Mouse (Mus musculus): ENCODE results near the gene Gin1. TPM values are rescaled to one million over a fixed set of nuclear protein-coding genes. Genes with fewer than 3 reads are reported as not detected.

Gene Gin1
- polyA plus RNA-seq (2012; fragmentation: generic; extraction: Trizol) = 4.0 TPM

DNA sequence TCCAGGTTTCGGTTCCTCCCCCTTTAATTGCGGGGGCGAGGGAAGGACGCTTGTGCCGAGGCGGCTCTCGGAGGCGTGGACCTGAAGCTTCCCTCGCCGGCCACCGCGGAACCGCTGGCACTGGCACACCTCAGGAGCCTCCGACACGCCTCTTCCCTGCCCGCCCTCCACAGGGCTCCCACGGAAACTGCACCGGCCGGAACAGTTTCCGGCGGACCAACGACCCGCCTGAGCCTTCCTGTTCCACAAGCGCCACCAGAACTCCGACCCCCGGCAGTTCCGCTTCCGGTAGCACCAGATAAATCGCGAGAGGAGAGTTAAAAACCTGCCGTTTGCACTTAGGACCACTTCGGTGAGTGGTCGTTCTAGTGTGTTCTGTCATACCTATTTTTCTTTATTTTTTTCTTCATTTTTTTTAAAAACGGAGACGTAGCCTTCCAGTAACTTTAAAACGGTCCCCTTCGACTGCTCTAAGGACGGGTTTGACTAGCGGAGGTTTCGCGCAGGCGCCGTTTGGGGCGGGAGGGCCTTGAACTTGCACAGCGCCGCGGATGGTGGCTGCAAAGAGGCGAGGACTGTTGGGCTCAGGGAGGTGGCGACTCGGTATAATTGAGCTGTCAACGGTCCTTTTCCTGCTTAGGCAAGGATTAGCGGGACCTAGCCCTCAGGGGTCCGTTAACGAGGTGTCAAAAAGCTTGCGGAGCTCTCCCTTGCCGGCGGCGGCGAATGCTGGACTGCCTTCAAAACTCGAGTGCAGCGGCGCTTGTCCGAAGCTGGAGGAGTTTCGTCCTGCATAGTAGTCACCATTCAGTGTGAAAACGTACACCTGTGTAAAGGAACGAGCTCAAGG, at the start of gene Gin1, which contains the start of gene Ppip5k2:
Gene Gin1, plus strand, starts transcription at position 269 of the 850 bp plus-strand sequence.
Gene Ppip5k2, minus strand, starts transcription at position 508 of the 850 bp plus-strand sequence.
- Histone ChIP-seq H3K79me2 (ENCODE audit: control insufficient read depth, insufficient read depth) (peaks cover 42% of the 10 kb centered on the region), H3K4me2 (ENCODE audit: low read depth) (peak within 1 kb of the TSS; percentile 83), H3K4me3 (peak within 1 kb of the TSS; percentile 94), H3K27me3 (ENCODE audit: control insufficient read depth, insufficient read depth, insufficient read length) (no peaks in the 10 kb centered on the region), H3ac (ENCODE audit: control insufficient read depth, insufficient read length) (peak within 1 kb of the TSS; percentile 43), H3K36me3 (ENCODE audit: control insufficient read depth, insufficient read depth) (no peaks in the 10 kb centered on the region)
- peak; percentile 88 for TF ChIP-seq POLR2A (IDR thresholded peaks at IDR 0.05; ENCODE audit: insufficient read length, low read depth)
- TF ChIP-seq TCF3 (IDR thresholded peaks at IDR 0.05; ENCODE audit: insufficient read length, low read depth) = no peak
- peak in 1 of 3 experiments; percentile 26 for TF ChIP-seq MYOG (IDR thresholded peaks at IDR 0.05; ENCODE audit: control insufficient read depth in 1 of 3, insufficient read depth in 1 of 3, insufficient read length in 2 of 3, low read depth in 2 of 3)
- peak; percentile 10 for TF ChIP-seq E2F4 (IDR thresholded peaks at IDR 0.05; ENCODE audit: insufficient read depth)
- peak; percentile 80 for TF ChIP-seq POLR2AphosphoS2 (IDR thresholded peaks at IDR 0.05; ENCODE audit: insufficient read length, low read depth)
- no peak for TF ChIP-seq CEBPB (IDR thresholded peaks at IDR 0.05; ENCODE audit: insufficient read depth, poor library complexity, severe bottlenecking)

- H3ac ChIP-seq (ENCODE audit: control insufficient read depth, insufficient read length) = no peak overlapping the region
- H3K79me2 ChIP-seq (ENCODE audit: control insufficient read depth, insufficient read depth) = no peaks in the 10 kb centered on the region
- TF ChIP-seq MYOG (IDR thresholded peaks at IDR 0.05; ENCODE audit: control insufficient read depth in 1 of 3, insufficient read depth in 1 of 3, insufficient read length in 2 of 3, low read depth in 2 of 3) (no peak), POLR2A (IDR thresholded peaks at IDR 0.05; ENCODE audit: insufficient read length, low read depth) (no peak), USF1 (IDR thresholded peaks at IDR 0.05; ENCODE audit: low read depth) (no peak), CEBPB (IDR thresholded peaks at IDR 0.05; ENCODE audit: insufficient read depth, poor library complexity, severe bottlenecking) (no peak), TCF3 (IDR thresholded peaks at IDR 0.05; ENCODE audit: insufficient read length, low read depth) (no peak), REST (IDR thresholded peaks at IDR 0.05; ENCODE audit: insufficient read depth, insufficient read length) (no peak), TCF12 (IDR thresholded peaks at IDR 0.05; ENCODE audit: insufficient read depth, poor library complexity, severe bottlenecking) (no peak), MYOD1 (IDR thresholded peaks at IDR 0.05; ENCODE audit: control insufficient read depth in 1 of 3, insufficient read length in 2 of 3, low read depth in 2 of 3) (no peak), SRF (IDR thresholded peaks at IDR 0.05; ENCODE audit: control insufficient read depth, insufficient read length, low read depth) (no peak), MAX (IDR thresholded peaks at IDR 0.05; ENCODE audit: low read depth) (no peak), E2F4 (IDR thresholded peaks at IDR 0.05; ENCODE audit: insufficient read depth) (no peak), POLR2AphosphoS2 (IDR thresholded peaks at IDR 0.05; ENCODE audit: insufficient read length, low read depth) (no peak)
- no peaks in the 10 kb centered on the region for H3K27me3 ChIP-seq (ENCODE audit: control insufficient read depth, insufficient read depth, insufficient read length)
- no peak overlapping the region for H3K4me2 ChIP-seq (ENCODE audit: low read depth)
- no peak overlapping the region for H3K4me3 ChIP-seq
- peaks cover 7% of the 10 kb centered on the region for H3K36me3 ChIP-seq (ENCODE audit: control insufficient read depth, insufficient read depth)
These were observed 43.2 kb upstream of the Gin1 start for GRCm38 (mm10) chr1:97726730-97727129.

DNA sequence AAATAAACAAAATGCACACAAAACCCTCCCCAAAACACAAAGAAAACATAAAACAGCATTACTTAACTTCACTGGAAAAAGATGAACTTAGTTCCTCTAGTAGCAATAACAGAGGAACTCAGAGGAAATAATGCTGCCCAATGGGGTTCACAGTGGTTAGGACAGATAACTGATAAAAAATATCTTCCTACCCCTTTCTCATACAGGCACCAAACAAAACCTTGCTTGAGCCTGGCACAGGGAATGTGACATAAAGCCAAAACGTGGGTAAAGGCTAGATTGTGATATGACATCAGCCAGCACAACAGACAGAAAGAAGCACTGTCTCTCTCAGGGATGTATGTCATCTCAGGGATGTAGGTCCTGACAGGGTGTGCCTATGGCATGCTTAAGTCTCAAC, 40.6 kb upstream of the Gin1 start:
- Histone ChIP-seq H3ac (ENCODE audit: control insufficient read depth, insufficient read length) (no peak overlapping the region), H3K36me3 (ENCODE audit: control insufficient read depth, insufficient read depth) (peaks cover 13% of the 10 kb centered on the region), H3K4me2 (ENCODE audit: low read depth) (no peak overlapping the region), H3K27me3 (ENCODE audit: control insufficient read depth, insufficient read depth, insufficient read length) (no peaks in the 10 kb centered on the region), H3K4me3 (no peak overlapping the region), H3K79me2 (ENCODE audit: control insufficient read depth, insufficient read depth) (no peaks in the 10 kb centered on the region)
- TF ChIP-seq MAX (IDR thresholded peaks at IDR 0.05; ENCODE audit: low read depth) (no peak), CEBPB (IDR thresholded peaks at IDR 0.05; ENCODE audit: insufficient read depth, poor library complexity, severe bottlenecking) (no peak), TCF12 (IDR thresholded peaks at IDR 0.05; ENCODE audit: insufficient read depth, poor library complexity, severe bottlenecking) (no peak), MYOG (IDR thresholded peaks at IDR 0.05; ENCODE audit: control insufficient read depth in 1 of 3, insufficient read depth in 1 of 3, insufficient read length in 2 of 3, low read depth in 2 of 3) (no peak), MYOD1 (IDR thresholded peaks at IDR 0.05; ENCODE audit: control insufficient read depth in 1 of 3, insufficient read length in 2 of 3, low read depth in 2 of 3) (no peak), POLR2A (IDR thresholded peaks at IDR 0.05; ENCODE audit: insufficient read length, low read depth) (no peak)

DNA sequence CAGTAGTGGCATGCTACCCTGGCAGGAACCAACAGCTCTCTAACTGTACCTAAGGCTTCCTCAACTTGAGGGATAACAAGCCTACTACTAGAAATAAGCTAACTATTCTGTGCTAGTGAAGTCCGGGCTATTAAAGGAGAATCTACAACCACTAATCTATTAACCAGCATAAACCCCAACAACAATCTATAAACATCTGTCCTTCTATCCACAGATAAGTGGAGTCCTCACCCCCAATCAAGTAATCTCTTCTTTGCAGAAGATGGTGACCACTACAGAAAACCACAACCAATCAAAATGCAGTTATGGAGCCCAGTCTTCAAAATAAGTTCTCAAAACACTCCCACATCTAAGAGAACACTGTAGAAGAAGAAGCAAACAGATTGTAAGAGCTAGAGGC, 26.9 kb upstream of the Gin1 start:
- H3K27me3 ChIP-seq (ENCODE audit: control insufficient read depth, insufficient read depth, insufficient read length) = no peaks in the 10 kb centered on the region
- H3K4me2 ChIP-seq (ENCODE audit: low read depth) = no peak overlapping the region
- no peak overlapping the region for H3ac ChIP-seq (ENCODE audit: control insufficient read depth, insufficient read length)
- H3K36me3 ChIP-seq (ENCODE audit: control insufficient read depth, insufficient read depth) = peaks cover 31% of the 10 kb centered on the region
- no peak overlapping the region for H3K4me3 ChIP-seq
- TF ChIP-seq SRF (IDR thresholded peaks at IDR 0.05; ENCODE audit: control insufficient read depth, insufficient read length, low read depth) (no peak), TCF3 (IDR thresholded peaks at IDR 0.05; ENCODE audit: insufficient read length, low read depth) (no peak), CEBPB (IDR thresholded peaks at IDR 0.05; ENCODE audit: insufficient read depth, poor library complexity, severe bottlenecking) (no peak), POLR2AphosphoS2 (IDR thresholded peaks at IDR 0.05; ENCODE audit: insufficient read length, low read depth) (no peak), REST (IDR thresholded peaks at IDR 0.05; ENCODE audit: insufficient read depth, insufficient read length) (no peak), MYOD1 (IDR thresholded peaks at IDR 0.05; ENCODE audit: control insufficient read depth in 1 of 3, insufficient read length in 2 of 3, low read depth in 2 of 3) (no peak), POLR2A (IDR thresholded peaks at IDR 0.05; ENCODE audit: insufficient read length, low read depth) (no peak), E2F4 (IDR thresholded peaks at IDR 0.05; ENCODE audit: insufficient read depth) (no peak), MYOG (IDR thresholded peaks at IDR 0.05; ENCODE audit: control insufficient read depth in 1 of 3, insufficient read depth in 1 of 3, insufficient read length in 2 of 3, low read depth in 2 of 3) (no peak), TCF12 (IDR thresholded peaks at IDR 0.05; ENCODE audit: insufficient read depth, poor library complexity, severe bottlenecking) (no peak)
- H3K79me2 ChIP-seq (ENCODE audit: control insufficient read depth, insufficient read depth) = no peaks in the 10 kb centered on the region

Data from myocyte (in vitro differentiated cells).